ENCODE assay signal across 9 mouse cellular contexts in the genomic region with DNA sequence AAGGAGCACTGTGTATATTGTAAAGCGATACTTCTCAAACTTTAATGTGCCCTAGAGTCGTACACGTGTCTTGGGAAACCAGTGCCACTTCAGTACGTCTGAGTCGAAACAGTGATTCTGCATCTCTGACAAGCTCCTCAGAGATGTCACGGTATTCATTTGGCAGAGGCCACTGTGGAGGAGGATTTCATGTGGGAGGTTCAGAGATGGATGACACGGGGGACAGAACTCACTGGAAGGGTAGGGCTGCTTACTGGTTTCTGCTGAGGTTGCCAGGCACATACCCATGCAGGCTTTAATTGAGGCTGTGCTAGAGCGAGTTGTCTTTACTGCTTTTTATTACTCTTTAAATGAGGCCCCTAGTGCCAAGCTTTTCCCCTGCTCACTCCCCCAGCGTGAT.
DNase-seq lines count a peak whose midpoint lies in the region; ATAC-seq and TF ChIP-seq lines count a peak whose summit lies in the region.
"Had no signal": no experiment of that assay in that cellular context is flagged by ENCODE, and none has a peak within 500 bp of the region (broad histone marks: within the 10 kb centered on the region; RNA-seq: fewer than 3 reads in every experiment).

No protein-coding gene starts in this region.

- H3K4me1 ChIP-seq in kidney, postnatal 0 days (replicated peaks; ENCODE audit: insufficient read depth, low read length), result no peaks in the 10 kb centered on the region
- H3K4me1 ChIP-seq in neural tube, embryonic 15.5 days, result peaks cover 13% of the 10 kb centered on the region

- H3K9ac ChIP-seq in kidney, postnatal 0 days (ENCODE audit: low read depth, low read length), result no peak overlapping the region
- no peak overlapping the region for H3K9ac ChIP-seq in neural tube, embryonic 15.5 days (replicated peaks)

- peak; percentile 52; the same call in 1 of the 2 replicates for ATAC-seq in kidney, postnatal 0 days (replicated peaks; ENCODE audit: low FRiP score, low read depth)
- ATAC-seq in neural tube, embryonic 15.5 days (ENCODE audit: low FRiP score), result peak; percentile 76

- H3K9me3 ChIP-seq in kidney, postnatal 0 days (replicated peaks; ENCODE audit: low read length), result no peaks in the 10 kb centered on the region
- no peaks in the 10 kb centered on the region for H3K9me3 ChIP-seq in neural tube, embryonic 15.5 days (replicated peaks)

- H3K4me2 ChIP-seq in kidney, postnatal 0 days (ENCODE audit: low read length), result peak overlapping the region; percentile 19
- H3K4me2 ChIP-seq in neural tube, embryonic 15.5 days, result peak overlapping the region; percentile 52

- WGBS in kidney, postnatal 0 days, result 16% methylated on average over 9 of the region's 9 CpGs
- WGBS in neural tube, embryonic 15.5 days, result 28% methylated on average over 9 of the region's 9 CpGs

- H3K36me3 ChIP-seq in kidney, postnatal 0 days (ENCODE audit: insufficient read depth, low read length), result no peaks in the 10 kb centered on the region
- no peaks in the 10 kb centered on the region for H3K36me3 ChIP-seq in neural tube, embryonic 15.5 days

- TF ChIP-seq CTCF in kidney, postnatal 0 days (IDR thresholded peaks at IDR 0.05; ENCODE audit: low read depth), result no peak

- H3K4me3 ChIP-seq in kidney, postnatal 0 days (replicated peaks; ENCODE audit: low read depth, low read length), result no peak overlapping the region
- peak overlapping the region; percentile 20 for H3K4me3 ChIP-seq in neural tube, embryonic 15.5 days (replicated peaks)

- no peak overlapping the region for H3K27ac ChIP-seq in kidney, postnatal 0 days
- peak overlapping the region; percentile 30; the same call in 1 of the 2 replicates for H3K27ac ChIP-seq in neural tube, embryonic 15.5 days (replicated peaks)

- H3K27me3 ChIP-seq in kidney, postnatal 0 days (ENCODE audit: insufficient read depth, low read length), result no peaks in the 10 kb centered on the region
- no peaks in the 10 kb centered on the region for H3K27me3 ChIP-seq in neural tube, embryonic 15.5 days (replicated peaks)

- peak; percentile 50 for DNase-seq in kidney, postnatal 0 days (ENCODE audit: low spot score)
- DNase-seq in kidney, adult 9 months, result no peak
- peak; percentile 27 to 42 for DNase-seq in frontal cortex, postnatal 14 days (ENCODE audit: low spot score in 2 of 2)
- DNase-seq in layer of hippocampus, postnatal 36 days, result peak; percentile 33 to 52
- DNase-seq in cerebellum, adult 9-10 months, result no peak
- DNase-seq in embryo, embryonic 11 days, result no peak
- DNase-seq: adrenal gland, postnatal 36 days; thymus, postnatal 25 days had no signal

Comparison
In these comparisons a context has a peak if more than half of its experiments do, and no peak if none do; other contexts are left out.
1. DNase-seq: peak in kidney, postnatal 0 days (single experiment), frontal cortex, postnatal 14 days (2 of 2) and layer of hippocampus, postnatal 36 days (2 of 2); none in kidney, adult 9 months (single experiment), cerebellum, adult 9-10 months (single experiment) and embryo, embryonic 11 days (single experiment).